Mouse (Mus musculus) myocyte (in vitro differentiated cells): ENCODE results near the gene Lamb2.

Experiments
- CEBPB ChIP-seq: IDR thresholded peaks from 2 replicates; pipeline ENCODE4 v1.6.1; 2011; ENCODE audit warnings: mild to moderate bottlenecking, moderate library complexity; ENCODE audit not compliant: poor library complexity, insufficient read depth, severe bottlenecking
- E2F4 ChIP-seq: IDR thresholded peaks from one replicate; pipeline ENCODE4 v1.6.1; 2011; ENCODE audit warnings: mild to moderate bottlenecking, control low read depth, moderate library complexity; ENCODE audit not compliant: insufficient read depth
- MAX ChIP-seq: IDR thresholded peaks from one replicate; pipeline ENCODE4 v1.6.1; 2011; ENCODE audit warnings: low read depth, mild to moderate bottlenecking, control low read depth
- MYOD1 ChIP-seq, 3 experiments: IDR thresholded peaks; one replicate each; pipeline ENCODE4 v1.6.1; 2011; ENCODE audit warnings: control low read depth in 2 of 3, low read depth in 2 of 3, mild to moderate bottlenecking in 2 of 3, moderate library complexity in 1 of 3; ENCODE audit not compliant: insufficient read length in 2 of 3, control insufficient read depth in 1 of 3
- MYOG ChIP-seq, 3 experiments: IDR thresholded peaks; one replicate each; pipeline ENCODE4 v1.6.1; 2011; ENCODE audit warnings: control low read depth in 2 of 3, low read depth in 2 of 3, mild to moderate bottlenecking in 2 of 3; ENCODE audit not compliant: insufficient read length in 2 of 3, control insufficient read depth in 1 of 3, insufficient read depth in 1 of 3
- POLR2A ChIP-seq: IDR thresholded peaks from one replicate; pipeline ENCODE4 v1.6.1; 2011; ENCODE audit warnings: low read depth, mild to moderate bottlenecking, control low read depth, moderate library complexity; ENCODE audit not compliant: insufficient read length
- POLR2AphosphoS2 ChIP-seq: IDR thresholded peaks from one replicate; pipeline ENCODE4 v1.6.1; 2011; ENCODE audit warnings: low read depth, control low read depth; ENCODE audit not compliant: insufficient read length
- REST ChIP-seq: IDR thresholded peaks from one replicate; pipeline ENCODE4 v1.6.1; 2011; ENCODE audit warnings: mild to moderate bottlenecking, control low read depth, moderate library complexity; ENCODE audit not compliant: insufficient read depth, insufficient read length
- SRF ChIP-seq: IDR thresholded peaks from one replicate; pipeline ENCODE4 v1.6.1; 2011; ENCODE audit warnings: low read depth; ENCODE audit not compliant: control insufficient read depth, insufficient read length
- TCF12 ChIP-seq: IDR thresholded peaks from one replicate; pipeline ENCODE4 v1.6.1; 2011; ENCODE audit warnings: mild to moderate bottlenecking, control low read depth; ENCODE audit not compliant: poor library complexity, insufficient read depth, severe bottlenecking
- TCF3 ChIP-seq: IDR thresholded peaks from one replicate; pipeline ENCODE4 v1.6.1; 2011; ENCODE audit warnings: low read depth, control low read depth; ENCODE audit not compliant: insufficient read length
- USF1 ChIP-seq: IDR thresholded peaks from one replicate; pipeline ENCODE4 v1.6.1; 2011; ENCODE audit warnings: low read depth, mild to moderate bottlenecking, control low read depth, moderate library complexity

GRCm38 (mm10) chr9:108449860-108450259, 29.7 kb upstream of the Lamb2 start:
- TF ChIP-seq POLR2A (no peak), MAX (no peak), POLR2AphosphoS2 (no peak), TCF12 (no peak), MYOD1 (IDR thresholded peaks at IDR 0.05; ENCODE audit: control insufficient read depth in 1 of 3, insufficient read length in 2 of 3, low read depth in 2 of 3) (no peak), E2F4 (no peak), USF1 (no peak), MYOG (IDR thresholded peaks at IDR 0.05; ENCODE audit: control insufficient read depth in 1 of 3, insufficient read depth in 1 of 3, insufficient read length in 2 of 3, low read depth in 2 of 3) (no peak), SRF (no peak), CEBPB (no peak), TCF3 (no peak), REST (no peak)
